Mouse (Mus musculus): ENCODE measurements around the gene Ankrd50.

Gene Ankrd50

DNA sequence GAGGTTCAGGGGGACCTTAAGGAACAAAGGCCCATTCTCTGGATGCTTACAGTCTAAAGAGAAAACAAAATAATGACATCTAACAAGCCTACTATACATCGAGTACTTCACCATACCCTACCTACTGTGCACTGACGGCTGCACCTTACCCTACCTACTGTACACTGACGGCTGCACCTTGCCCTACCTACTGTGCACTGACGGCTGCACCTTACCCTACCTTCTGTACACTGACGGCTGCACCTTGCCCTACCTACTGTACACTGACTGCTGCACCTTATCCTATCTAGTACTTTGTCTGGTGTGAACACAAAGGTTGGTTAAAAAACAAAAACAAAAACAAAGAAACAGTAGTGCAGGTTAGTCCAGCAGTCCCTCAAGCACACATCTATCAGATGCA, 18.5 kb downstream of the Ankrd50 start:
- no peak for DNase-seq (ENCODE audit: low spot score in 2 of 2)

DNA sequence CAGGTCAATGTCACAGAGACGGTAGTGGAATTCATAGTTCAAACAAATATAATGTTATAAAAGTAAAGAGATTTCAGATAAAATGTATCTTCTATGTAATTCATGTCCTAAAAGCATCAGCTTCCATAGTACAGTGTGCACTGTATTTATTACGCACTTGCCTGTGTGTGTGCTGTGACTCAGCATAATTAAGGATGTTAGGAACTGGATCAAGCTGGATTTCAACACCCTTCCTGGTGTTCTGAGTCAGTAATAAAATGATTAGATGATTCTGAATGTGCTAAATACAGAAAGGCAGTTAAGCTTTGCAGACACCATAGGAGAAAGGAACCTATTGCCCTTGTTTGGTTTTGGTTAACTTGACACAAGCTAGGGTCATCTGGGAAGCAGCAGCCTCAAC, 21.5 kb downstream of the Ankrd50 start:
- no peak for DNase-seq (ENCODE audit: low spot score in 2 of 2)

DNA sequence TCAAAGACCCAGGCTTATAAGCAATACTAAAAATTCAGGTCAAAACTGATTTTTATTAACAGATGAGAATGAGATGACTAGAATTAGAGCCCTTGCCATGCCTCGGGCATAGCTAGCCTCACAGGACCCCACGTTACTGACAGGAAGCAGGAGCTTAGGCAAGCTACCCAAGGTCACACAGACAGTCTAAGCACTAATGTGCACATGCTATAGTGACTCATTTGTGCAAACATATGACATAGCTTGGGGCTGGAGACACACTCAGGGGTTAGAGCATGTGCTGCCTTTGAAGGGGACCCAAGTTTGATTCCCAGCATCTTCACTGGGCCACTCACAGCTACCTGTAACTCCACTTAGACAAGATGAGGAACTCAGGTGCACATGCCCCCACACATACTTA, 22.9 kb downstream of the Ankrd50 start:
- DNase-seq (ENCODE audit: low spot score in 2 of 2) = no peak

DNA sequence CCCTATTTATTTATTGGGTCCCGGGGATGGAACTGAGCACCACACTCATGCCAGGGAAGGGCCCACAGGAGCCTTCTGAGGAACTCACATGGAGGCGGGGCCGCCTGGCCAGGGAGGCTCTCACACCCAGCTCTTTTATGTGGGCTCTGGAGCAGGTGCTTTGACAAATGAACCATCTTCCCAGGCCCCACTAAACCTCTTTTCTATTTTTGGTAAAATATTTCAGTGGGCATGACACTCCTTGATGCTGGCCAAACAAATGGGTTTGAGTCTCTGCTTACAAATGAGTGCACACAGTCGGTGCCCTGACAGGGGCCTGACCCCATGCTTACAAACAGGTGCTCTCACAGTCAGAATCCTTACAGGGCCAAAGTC, 24.4 kb downstream of the Ankrd50 start:
- no peak for DNase-seq (ENCODE audit: low spot score in 2 of 2)

DNA sequence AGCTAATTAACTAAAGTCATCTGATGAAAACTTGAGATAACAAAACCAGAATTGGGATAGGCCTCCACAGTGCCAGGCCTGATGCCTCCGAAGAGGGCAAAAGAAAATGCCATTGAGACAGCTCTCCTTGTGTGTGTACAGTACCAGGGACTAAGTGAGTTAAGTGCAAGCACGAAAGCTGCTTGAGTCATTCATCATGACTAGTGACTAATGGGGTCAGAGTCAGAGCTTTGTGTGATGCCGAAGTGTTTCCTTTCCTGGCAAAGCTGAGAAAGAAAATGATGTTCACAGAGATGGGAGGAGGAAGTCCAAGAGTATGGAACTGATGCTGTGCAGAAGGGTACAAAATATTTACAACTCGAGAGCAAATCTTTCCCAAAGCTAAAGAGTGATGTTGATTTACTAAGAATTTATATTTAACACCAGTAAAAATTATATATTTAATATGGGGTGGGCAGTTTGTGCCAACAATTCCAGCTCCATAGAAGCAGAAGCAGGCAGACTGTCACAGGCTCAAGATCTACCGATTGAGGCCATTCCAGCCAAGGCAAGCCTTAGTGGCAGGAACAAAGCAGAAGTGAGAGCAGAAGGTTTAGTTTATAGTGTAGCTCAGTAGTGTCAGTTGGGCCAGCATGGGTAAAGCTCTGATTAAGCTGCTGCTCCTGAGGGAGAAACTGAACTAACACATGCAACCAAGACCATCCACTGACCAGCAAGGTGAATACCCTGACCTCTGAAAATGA, 25.0 kb downstream of the Ankrd50 start:
- no peak for DNase-seq (ENCODE audit: low spot score in 2 of 2)

DNA sequence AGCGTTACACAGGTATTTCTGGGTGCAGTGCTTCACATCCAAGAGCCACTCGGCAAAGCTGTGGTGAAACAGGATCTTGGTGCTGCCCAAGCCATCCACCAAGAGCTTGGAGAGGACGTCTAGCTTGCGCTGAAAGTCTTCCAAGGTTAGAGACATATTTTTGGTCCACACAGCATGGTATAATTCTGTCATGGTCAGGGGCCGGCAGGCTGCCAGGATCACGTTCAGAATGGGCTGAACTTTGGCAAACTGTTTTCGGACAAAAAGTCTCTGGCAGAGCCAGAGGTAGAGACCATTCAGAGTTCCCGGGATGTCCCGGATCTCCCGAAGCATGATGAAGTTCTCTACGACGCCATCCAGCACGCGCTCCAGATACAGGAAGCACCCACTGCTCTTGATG, 27.6 kb downstream of the Ankrd50 start:
- DNase-seq (ENCODE audit: low spot score in 2 of 2) = no peak

DNA sequence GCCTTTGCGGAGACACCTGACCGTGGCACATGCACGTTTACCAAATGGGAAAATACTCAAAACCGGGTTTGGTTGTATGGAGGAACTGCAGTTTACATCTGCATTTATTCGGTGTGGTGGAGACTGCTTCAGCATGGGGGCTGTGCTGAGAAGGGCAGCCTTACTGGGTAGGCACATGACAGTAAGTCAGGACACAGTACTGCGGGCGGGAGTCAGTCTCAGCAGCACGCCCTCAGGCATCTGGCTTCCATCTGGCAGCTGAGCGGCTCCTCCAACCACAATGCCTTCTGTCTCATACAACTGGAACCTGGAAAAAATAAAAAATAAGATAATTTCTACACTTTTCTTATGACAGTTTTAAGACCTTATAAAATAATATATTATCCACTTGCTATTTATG, 32.4 kb downstream of the Ankrd50 start:
- no peak for DNase-seq (ENCODE audit: low spot score in 2 of 2)

DNA sequence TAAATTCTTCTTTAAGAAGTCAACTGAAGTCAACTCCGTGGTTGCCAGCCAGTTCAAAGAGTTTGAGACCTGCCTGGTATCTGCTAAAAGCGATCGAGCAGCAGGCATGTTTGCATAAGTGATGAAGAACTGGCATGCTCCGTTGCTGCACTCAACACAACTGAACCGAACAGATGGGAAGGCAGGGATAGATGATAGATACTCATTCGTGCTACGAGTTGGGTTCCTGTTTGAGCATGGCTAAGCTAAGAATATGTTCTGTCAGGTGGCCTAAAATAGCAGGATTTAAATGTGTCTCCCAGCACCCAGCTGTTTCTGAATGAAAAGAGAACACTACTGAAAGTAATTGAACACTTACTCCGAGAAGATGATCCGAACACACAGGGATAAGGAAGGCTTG, 38.1 kb downstream of the Ankrd50 start:
- no peak for DNase-seq (ENCODE audit: low spot score in 2 of 2)

DNA sequence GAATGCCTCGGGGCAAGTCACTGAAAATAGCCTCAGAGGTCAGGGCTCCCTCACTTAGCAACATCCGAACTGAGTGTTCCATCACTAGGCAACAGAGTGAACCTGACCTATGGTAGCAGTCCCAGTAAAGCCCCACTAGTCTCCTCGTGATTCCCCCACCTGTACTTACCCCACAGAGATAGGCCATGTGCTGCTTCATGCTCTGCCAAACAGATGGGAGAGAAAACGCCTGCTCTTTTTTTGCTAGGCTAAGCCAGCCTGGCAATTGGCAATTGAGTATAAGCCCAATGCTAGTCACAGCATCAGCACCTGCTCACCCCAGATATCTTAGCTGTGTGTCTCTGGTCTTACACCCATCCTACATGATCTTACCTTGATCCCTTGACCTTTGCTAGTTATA, 40.8 kb downstream of the Ankrd50 start:
- no peak for DNase-seq (ENCODE audit: low spot score in 2 of 2)

DNA sequence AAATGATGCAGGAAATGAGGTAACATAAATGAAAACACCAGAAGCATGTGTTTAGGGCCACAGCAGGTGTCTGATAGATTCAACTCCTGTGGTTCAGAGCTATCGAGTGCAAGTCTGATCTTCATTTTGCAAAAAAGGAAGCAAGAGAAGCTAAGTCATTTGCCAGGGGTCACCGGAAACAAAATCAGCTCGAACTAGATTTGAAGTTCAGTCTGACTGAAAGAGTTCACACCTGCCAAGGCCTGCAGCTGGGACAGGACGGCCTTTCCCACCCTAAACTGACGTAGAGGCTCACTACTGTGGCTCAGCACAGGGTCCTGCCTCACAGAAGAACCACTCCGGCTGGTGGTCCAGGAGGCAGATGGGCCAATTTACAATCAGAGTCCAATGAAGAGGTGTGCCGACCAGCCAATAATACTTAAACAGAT, 44.1 kb downstream of the Ankrd50 start:
- no peak for DNase-seq (ENCODE audit: low spot score in 2 of 2)

DNA sequence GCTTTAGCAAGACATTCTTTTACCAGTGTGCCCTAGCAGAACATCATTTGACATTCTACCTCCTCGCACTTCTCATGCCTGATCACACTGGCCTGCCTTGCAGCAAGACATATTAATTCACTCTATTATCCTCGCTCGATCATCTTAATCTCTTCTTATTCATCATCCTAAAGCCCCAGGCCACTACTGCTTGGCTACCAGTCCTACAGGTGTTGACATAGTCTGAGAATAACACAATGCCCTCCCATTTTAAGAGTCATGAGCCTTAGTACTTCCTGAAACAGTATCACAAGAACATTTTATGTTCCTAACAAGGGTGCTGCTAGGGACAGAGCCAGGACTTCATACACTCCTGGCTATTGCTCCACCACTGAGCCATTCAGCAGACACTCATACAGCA, 48.0 kb downstream of the Ankrd50 start:
- no peak for DNase-seq (ENCODE audit: low spot score in 2 of 2)

DNA sequence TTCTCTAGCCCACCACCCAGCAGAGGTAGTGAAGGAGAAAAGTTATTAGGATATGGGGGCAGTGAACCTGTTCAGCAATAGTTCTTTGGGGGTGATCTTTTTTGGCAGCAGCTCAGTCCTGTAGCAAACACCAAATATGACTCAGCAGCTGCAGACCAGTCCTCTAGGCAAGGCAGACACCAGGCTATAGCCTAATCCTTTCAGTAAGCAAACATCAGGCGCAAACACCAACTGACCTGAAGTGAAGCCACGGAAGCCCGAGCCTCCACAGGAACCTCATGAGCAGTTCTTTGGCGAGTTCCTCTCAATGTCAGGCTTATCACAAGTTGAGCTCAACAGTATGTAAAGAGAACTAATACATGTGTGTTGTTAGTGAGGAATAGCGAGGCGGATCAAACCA, 48.8 kb downstream of the Ankrd50 start:
- DNase-seq (ENCODE audit: low spot score in 2 of 2) = no peak

DNA sequence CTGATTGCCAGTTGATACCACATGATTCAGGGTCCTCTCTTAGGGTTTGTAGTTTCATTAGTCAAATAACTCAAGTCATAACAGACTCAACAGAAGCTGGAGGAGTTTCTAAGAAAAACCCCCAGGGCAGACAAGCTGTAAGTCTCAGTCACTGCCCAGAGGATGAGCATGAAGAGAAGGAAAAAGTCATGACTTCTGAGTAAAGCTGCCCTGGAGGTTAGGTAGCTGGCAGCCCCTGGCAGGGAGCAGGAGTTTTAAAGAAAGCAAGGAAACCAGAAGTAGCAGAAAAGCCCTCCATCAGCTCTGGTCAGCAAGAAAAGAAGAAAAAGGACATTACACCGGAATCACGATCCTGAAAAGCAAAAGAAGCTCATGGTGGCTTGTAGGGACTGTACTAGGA, 50.2 kb downstream of the Ankrd50 start:
- no peak for DNase-seq (ENCODE audit: low spot score in 2 of 2)

DNA sequence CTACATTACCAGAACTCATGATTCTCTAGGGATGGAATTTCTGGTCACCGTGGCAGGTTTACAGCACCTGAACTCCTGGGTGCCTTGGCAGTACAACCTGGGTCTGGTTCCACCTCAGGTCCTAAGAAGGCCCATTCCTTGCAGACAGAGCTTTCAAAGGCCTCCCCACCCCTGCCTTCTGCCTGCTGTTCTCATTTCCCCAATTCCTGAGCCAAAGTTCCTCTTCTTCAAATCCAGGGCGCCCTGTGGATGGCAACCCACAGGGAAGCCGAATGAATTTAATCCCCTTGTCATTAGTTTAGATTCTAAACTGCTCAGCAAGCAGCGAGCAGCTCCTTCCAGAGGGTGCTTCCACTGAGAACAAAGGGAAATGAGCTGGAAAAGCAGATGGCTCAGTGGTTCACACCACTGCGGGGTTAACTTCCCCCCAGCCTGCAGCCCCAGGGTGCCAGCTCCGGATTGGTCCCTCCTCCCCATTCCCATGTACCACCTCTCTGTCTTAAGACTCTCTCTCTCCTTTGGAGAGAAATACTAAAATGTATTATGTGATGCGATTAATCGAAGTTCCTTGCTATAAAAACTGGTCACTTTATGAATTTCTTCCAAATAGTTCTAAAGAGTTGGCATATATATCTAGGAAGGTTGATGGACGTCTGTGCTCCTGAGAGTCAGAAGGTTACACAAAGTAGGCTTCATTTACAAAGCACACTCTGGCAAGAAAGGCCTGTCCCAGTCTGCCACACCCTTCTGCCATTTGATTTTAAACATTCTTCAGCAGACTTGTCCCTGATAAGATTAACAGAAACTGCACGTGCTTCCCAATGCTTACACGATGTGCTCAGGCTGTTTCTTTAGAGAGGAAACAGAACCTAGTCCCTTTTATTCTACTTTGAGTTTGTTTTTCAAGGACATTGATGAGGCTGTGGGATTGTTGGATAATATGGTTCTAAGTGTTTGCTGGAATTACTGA, 50.9 kb downstream of the Ankrd50 start:
- DNase-seq (ENCODE audit: low spot score in 2 of 2) = no peak

DNA sequence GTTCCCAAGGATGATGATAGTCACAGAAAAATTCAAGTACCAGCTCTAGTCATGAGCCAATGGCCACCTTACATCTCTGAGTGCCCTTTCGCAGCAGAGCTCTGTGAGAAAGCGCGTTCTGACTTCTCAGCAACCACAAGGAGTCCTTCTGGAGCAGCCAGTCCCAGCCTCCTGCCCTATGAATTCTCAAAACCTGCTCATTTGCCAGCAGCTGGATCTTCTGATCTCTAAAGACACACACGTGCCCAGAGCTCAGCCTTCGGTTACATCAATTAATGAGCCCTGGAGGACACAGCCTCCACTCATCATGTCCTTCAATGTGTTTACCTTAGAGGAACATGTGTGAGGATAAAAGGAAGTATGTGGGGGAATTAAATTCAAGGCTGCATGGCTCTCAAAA, 53.2 kb downstream of the Ankrd50 start:
- no peak for DNase-seq (ENCODE audit: low spot score in 2 of 2)

DNA sequence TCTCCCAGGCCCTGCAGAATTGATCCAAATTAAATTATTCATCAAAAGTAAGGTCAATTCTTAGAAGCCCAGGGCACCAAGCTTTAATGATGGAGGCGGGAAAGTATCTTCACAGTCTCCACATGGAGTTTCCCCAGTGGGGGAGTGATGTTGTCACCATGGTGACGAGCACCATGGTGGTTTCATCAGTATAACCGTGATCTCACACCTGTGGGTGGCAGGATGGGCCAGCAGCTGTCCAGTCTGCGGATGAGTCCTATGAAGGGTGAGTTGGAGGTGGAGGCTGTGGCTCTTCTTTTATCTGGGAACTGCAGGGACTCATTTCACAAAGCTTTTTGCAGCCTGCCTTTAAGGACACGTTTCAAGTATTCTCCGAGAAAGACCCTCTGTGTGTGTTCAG, 53.6 kb downstream of the Ankrd50 start:
- DNase-seq (ENCODE audit: low spot score in 2 of 2) = no peak

DNA sequence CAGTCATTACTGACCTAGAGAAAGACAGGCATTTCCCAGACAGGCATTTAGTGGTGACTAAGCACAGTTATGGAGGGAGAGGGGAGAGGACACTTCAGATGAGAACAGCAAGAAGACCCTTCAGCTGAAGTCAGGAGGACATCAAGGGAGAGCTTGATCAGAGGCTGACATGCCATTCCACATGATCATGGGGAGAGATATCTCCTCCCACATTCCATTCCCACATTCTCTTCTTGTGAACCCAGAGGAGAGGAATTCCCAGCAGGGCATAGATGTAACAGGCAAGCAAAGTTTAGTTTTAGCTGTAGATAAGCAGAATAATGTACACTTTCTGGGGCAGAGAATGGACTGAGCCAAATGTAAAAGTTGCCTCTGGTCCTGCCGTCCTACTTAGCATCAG, 57.4 kb downstream of the Ankrd50 start:
- DNase-seq (ENCODE audit: low spot score in 2 of 2) = no peak

DNA sequence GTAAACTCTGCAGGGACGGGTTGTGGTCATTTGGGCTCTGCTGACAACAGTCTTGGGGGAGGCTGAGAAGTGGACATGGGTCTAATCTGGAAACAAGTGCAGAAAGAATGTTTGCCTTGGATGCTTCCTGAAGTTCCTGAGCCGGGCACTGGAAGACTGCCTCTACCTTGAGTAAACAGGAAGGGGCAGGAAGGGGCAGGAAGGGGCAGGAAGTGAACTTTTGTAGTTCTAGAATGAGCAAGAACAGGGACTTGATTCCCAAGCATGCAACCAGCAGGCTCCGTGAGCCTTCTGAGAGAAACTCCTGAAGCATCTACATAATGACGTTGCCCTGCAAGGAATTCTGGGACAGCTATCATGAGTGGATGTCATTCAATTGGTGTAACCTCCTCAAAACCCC, 60.7 kb downstream of the Ankrd50 start:
- DNase-seq (ENCODE audit: low spot score in 2 of 2) = no peak

DNA sequence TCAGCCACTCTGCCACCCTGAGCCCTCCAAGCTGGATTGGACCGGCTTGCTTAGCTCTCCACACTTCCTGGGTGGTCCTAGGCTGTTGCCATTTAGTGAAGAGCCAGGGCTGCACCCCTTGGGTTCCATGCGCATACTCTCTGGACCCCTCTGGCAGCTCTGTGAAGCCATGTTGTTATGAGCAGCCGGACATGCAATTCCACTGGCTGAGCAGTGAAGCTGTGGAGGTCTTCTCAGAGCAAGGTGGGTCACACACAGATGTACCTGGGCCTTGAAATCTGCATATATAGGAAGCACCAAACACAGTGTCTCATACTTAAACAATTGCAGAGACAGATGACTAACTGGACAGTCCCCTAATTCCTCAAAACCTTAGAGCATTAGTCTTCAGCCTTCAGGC, 64.7 kb downstream of the Ankrd50 start:
- no peak for DNase-seq (ENCODE audit: low spot score in 2 of 2)

DNA sequence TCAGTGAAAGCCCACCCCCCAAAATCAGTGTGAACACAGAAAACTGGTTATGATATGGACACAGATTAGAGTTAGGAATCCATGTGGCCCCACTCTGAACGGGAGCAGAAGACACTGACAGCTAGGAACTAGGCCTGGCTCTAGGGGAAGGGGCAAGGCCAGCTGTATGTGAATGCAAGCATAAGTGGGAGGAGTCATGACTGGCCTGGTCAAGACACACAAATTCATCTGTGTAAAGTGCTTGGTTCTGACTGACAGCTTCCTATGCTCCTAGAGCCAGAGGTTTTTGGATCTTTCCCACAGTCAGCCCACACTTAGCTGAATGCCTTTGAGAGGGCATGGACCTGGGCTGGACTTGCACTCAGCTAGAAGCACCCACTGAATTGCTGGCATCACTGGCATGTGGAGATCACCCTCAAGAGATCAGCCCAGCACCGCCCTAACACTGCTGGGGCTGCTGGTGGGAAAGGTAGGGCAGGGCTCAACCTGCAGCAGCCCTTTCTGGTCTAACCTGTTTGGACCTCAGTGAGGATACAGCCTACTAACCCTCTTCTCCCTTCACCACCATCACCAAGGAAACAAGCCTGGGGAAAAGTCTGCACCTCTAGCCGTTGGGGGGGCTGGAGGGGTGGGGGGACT, 69.2 kb downstream of the Ankrd50 start:
- peak in 1 of 2 experiments; percentile 26 for DNase-seq (ENCODE audit: low spot score in 2 of 2)

Measured in urinary bladder, postnatal 4 days (tissue).